Mouse (Mus musculus) ES-E14 (cell line): ENCODE data around the gene Tbc1d2. TPM values are rescaled to one million over a fixed set of nuclear protein-coding genes. Genes with fewer than 3 reads are reported as not detected.

Source experiments
- DNase-seq: peaks from one replicate; pipeline ENCODE4 v3.0.0-alpha.2; 2013; ENCODE audit warnings: low read depth, low spot score
- H3K27ac ChIP-seq: 2 replicates; pipeline ENCODE4 v1.5.1; 2012; ENCODE audit warnings: low read depth, mild to moderate bottlenecking, low read length, moderate library complexity, mixed read lengths; ENCODE audit not compliant: poor library complexity, insufficient read depth, severe bottlenecking
- H3K36me3 ChIP-seq: 2 replicates; pipeline ENCODE4 v1.6.1; 2012; ENCODE audit warnings: mild to moderate bottlenecking, low read length, moderate library complexity, mixed read lengths; ENCODE audit not compliant: control insufficient read depth, poor library complexity, insufficient read depth, severe bottlenecking
- H3K4me1 ChIP-seq, 2 experiments: fragments of 150-350 bp in 1 of 2; sonication (generic) in 1 of 2; 2 replicates each; pipeline ENCODE4 v1.6.1; 2012; ENCODE audit warnings: low read length in 2 of 2, mild to moderate bottlenecking in 1 of 2, mixed read lengths in 1 of 2; ENCODE audit not compliant: control insufficient read depth in 2 of 2, insufficient read depth in 2 of 2, poor library complexity in 1 of 2
- H3K4me3 ChIP-seq, 2 experiments: fragments of 150-350 bp in 1 of 2; sonication (generic) in 1 of 2; 2 replicates each; pipeline ENCODE4 v1.5.1; 2012; ENCODE audit warnings: low read length in 2 of 2, low read depth in 1 of 2, mild to moderate bottlenecking in 1 of 2, mixed read lengths in 1 of 2; ENCODE audit not compliant: insufficient read depth in 1 of 2, poor library complexity in 1 of 2, severe bottlenecking in 1 of 2
- H3K9ac ChIP-seq: 2 replicates; pipeline ENCODE4 v1.6.1; 2012; ENCODE audit warnings: low read depth, mild to moderate bottlenecking, low read length, mixed read lengths; ENCODE audit not compliant: poor library complexity, insufficient read depth, severe bottlenecking
- H3K9me3 ChIP-seq: fragments of 150-350 bp; sonication (generic); 2 replicates; pipeline ENCODE4 v1.6.1; 2012; ENCODE audit warnings: low read depth, mild to moderate bottlenecking, low read length; ENCODE audit not compliant: control insufficient read depth, insufficient read depth
- CHD2 ChIP-seq: IDR thresholded peaks from 2 replicates; pipeline ENCODE4 v1.6.1; 2014; ENCODE audit warnings: mild to moderate bottlenecking, low read depth, low read length, inconsistent platforms
- HCFC1 ChIP-seq: IDR thresholded peaks from 2 replicates; pipeline ENCODE4 v1.6.1; 2012; ENCODE audit warnings: low read length, inconsistent platforms, borderline replicate concordance; ENCODE audit not compliant: insufficient read depth
- MAFK ChIP-seq: IDR thresholded peaks from 2 replicates; pipeline ENCODE4 v1.6.1; 2014; ENCODE audit warnings: mild to moderate bottlenecking, low read depth, low read length, inconsistent platforms; ENCODE audit not compliant: insufficient read depth
- ZC3H11A ChIP-seq: IDR thresholded peaks from 2 replicates; pipeline ENCODE4 v1.6.1; 2012; ENCODE audit warnings: low read depth, mild to moderate bottlenecking, inconsistent platforms, low read length, borderline replicate concordance
- ZNF384 ChIP-seq: IDR thresholded peaks from 2 replicates; pipeline ENCODE4 v1.6.1; 2012; ENCODE audit warnings: low read depth, low read length, inconsistent platforms
- in situ Hi-C, 2 experiments: fragments of 600-800 bp; cut with MboI; formaldehyde crosslinking; loops; one replicate each; pipeline ENCODE4 v1.15.1; 2025; ENCODE audit warnings: low sequenced_read_pairs in 2 of 2, inconsistent platforms in 1 of 2; ENCODE audit not compliant: unreplicated experiment in 2 of 2
- total RNA-seq: library from RNA; depleted of rRNA; stranded (reverse); fragments of 300-350 nt; gene quantifications from 2 replicates; pipeline ENCODE4 v1.2.3, GENCODE M21; 2012

Tbc1d2 gene
- total RNA-seq, 1 experiment = 6.6 TPM

- Histone ChIP-seq H3K4me3 (no peak overlapping the region), H3K9ac (no peak overlapping the region), H3K9me3 (no peaks in the 10 kb centered on the region), H3K4me1 (peaks cover 0 to 3% of the 10 kb centered on the region in 2 experiments; a peak in 1 of 4 replicates), H3K27ac (no peak overlapping the region), H3K36me3 (no peaks in the 10 kb centered on the region)
- DNase-seq = no peak
- TF ChIP-seq MAFK = no peak
- TF ChIP-seq ZNF384 = no peak
- no peak for TF ChIP-seq HCFC1
- TF ChIP-seq ZC3H11A = no peak
- TF ChIP-seq CHD2 = no peak
- in situ Hi-C loops = no loop called here
Observed at GRCm38 (mm10) chr4:46593472-46593871, 56.5 kb downstream of the Tbc1d2 start.

GRCm38 (mm10) chr4:46591833-46592520 lies 58.0 kb downstream of the Tbc1d2 start:
- Histone ChIP-seq H3K9me3 (no peaks in the 10 kb centered on the region), H3K4me1 (peaks cover 0 to 3% of the 10 kb centered on the region in 2 experiments; a peak in 1 of 4 replicates), H3K4me3 (no peak overlapping the region), H3K27ac (no peak overlapping the region), H3K9ac (no peak overlapping the region), H3K36me3 (no peaks in the 10 kb centered on the region)
- in situ Hi-C loops = no loop called here
- no peak for DNase-seq
- TF ChIP-seq ZNF384 (peak; percentile 85), ZC3H11A (no peak), HCFC1 (no peak), MAFK (no peak)

- H3K9ac ChIP-seq = no peak overlapping the region
- no peak overlapping the region for H3K27ac ChIP-seq
- no peaks in the 10 kb centered on the region for H3K9me3 ChIP-seq
- TF ChIP-seq ZNF384 (no peak), CHD2 (no peak), ZC3H11A (no peak), HCFC1 (no peak), MAFK (no peak)
- no peak for DNase-seq
- H3K4me3 ChIP-seq = no peak overlapping the region
- in situ Hi-C loops = no loop called here
- no peaks in the 10 kb centered on the region for H3K36me3 ChIP-seq
- peaks cover 0 to 3% of the 10 kb centered on the region in 2 experiments; a peak in 1 of 4 replicates for H3K4me1 ChIP-seq
Observed at GRCm38 (mm10) chr4:46590810-46591209, 59.2 kb downstream of the Tbc1d2 start.

GRCm38 (mm10) chr4:46589946-46590684 lies 59.9 kb downstream of the Tbc1d2 start:
- DNase-seq = no peak

More at GRCm38 (mm10) chr4:46589946-46590684, 59.9 kb downstream of the Tbc1d2 start:
- H3K9ac ChIP-seq = no peak overlapping the region
- no peak overlapping the region; the same call in 1 of the 2 replicates for H3K27ac ChIP-seq
- TF ChIP-seq ZC3H11A (no peak), MAFK (no peak), HCFC1 (no peak), ZNF384 (no peak), CHD2 (no peak)
- H3K4me3 ChIP-seq = no peak overlapping the region
- H3K9me3 ChIP-seq = no peaks in the 10 kb centered on the region
- in situ Hi-C loops = no loop called here
- peaks cover 0 to 3% of the 10 kb centered on the region in 2 experiments; a peak in 1 of 4 replicates for H3K4me1 ChIP-seq
- H3K36me3 ChIP-seq = no peaks in the 10 kb centered on the region
